Mouse (Mus musculus): Measurements from ENCODE around the gene Ctsl. TPM values are rescaled to one million over a fixed set of nuclear protein-coding genes. Genes with fewer than 3 reads are reported as not detected.

The Ctsl gene
- polyA plus RNA-seq, 1 experiment = 0.29 TPM

DNA sequence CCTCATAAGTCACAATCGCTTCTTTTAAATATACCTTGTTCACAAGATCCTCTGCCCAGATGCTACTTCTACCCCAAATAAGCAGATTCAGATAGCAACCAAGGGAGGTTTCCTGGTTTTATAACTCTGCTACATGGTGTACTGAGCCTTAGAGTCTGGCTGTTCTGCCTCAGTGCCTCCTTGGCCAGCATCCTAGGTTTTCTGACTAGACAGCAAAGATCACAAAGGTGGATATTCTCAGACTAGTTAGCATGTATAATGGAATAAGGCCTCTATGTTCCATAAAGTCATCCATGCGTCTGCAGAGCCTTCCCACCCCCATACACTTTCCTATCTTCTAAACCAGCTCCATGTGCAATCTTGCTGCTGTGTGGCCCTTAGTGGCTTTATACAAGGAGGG, 9.6 kb upstream of the Ctsl start:
- Histone ChIP-seq H3K36me3 (ENCODE audit: control insufficient read depth) (no peaks in the 10 kb centered on the region), H3K9me3 (ENCODE audit: control insufficient read depth, low read length) (no peaks in the 10 kb centered on the region), H3K4me1 (ENCODE audit: control insufficient read depth) (no peaks in the 10 kb centered on the region), H3K27me3 (ENCODE audit: control insufficient read depth) (no peaks in the 10 kb centered on the region), H3K4me3 (replicated peaks) (no peak overlapping the region)
- no peak for TF ChIP-seq TAL1 (IDR thresholded peaks at IDR 0.05; ENCODE audit: low read length)
- no peak for TF ChIP-seq GATA1 (IDR thresholded peaks at IDR 0.05; ENCODE audit: low read length)

DNA sequence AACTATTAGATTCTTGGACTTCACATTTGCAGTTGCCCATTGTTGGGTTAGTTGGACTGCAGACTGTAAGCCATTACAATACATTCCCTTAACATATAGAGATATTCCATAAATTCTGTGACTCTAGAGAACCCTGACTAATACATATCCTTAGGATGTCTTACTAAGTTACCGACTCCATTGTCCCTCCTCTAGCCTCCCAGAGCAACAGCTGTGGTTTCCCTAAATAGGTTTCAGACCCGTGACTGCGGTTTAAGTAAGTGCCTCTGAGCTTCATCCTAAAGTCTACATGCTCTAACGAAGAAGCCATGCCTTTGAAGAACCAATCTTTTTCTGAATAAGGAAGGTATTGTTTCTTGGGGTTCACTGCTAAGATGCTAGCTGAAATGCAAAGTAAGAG, 7.9 kb upstream of the Ctsl start:
- Histone ChIP-seq H3K4me3 (replicated peaks) (no peak overlapping the region), H3K27me3 (ENCODE audit: control insufficient read depth) (no peaks in the 10 kb centered on the region), H3K36me3 (ENCODE audit: control insufficient read depth) (no peaks in the 10 kb centered on the region), H3K9me3 (ENCODE audit: control insufficient read depth, low read length) (no peaks in the 10 kb centered on the region), H3K4me1 (ENCODE audit: control insufficient read depth) (peaks cover 4% of the 10 kb centered on the region; the same call in 1 of the 2 replicates)
- no peak for TF ChIP-seq GATA1 (IDR thresholded peaks at IDR 0.05; ENCODE audit: low read length)
- TF ChIP-seq TAL1 (IDR thresholded peaks at IDR 0.05; ENCODE audit: low read length) = no peak

DNA sequence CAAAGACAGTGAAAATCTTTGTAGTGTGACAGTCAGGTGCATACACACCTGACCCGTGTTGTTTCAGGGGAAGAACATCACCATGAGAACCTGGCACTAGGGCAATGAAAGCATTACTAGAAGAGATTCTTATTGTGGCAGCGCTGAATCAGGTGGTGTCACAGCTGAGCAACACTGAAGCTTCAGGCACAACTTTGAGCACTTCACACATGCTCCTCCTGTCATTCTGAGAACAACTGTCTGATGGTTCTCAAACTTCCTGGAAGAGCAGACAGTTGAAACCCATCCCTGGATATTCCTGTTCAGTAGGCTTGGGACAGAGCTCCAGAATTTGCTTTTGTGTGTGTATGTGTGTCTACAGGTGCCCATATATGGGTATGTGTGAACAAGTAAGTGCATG, 5.8 kb upstream of the Ctsl start:
- H3K27me3 ChIP-seq (ENCODE audit: control insufficient read depth) = no peaks in the 10 kb centered on the region
- no peaks in the 10 kb centered on the region for H3K9me3 ChIP-seq (ENCODE audit: control insufficient read depth, low read length)
- peaks cover 4% of the 10 kb centered on the region; the same call in 1 of the 2 replicates for H3K4me1 ChIP-seq (ENCODE audit: control insufficient read depth)
- no peak overlapping the region for H3K4me3 ChIP-seq (replicated peaks)
- TF ChIP-seq TAL1 (IDR thresholded peaks at IDR 0.05; ENCODE audit: low read length) (no peak), GATA1 (IDR thresholded peaks at IDR 0.05; ENCODE audit: low read length) (no peak)
- no peaks in the 10 kb centered on the region for H3K36me3 ChIP-seq (ENCODE audit: control insufficient read depth)

DNA sequence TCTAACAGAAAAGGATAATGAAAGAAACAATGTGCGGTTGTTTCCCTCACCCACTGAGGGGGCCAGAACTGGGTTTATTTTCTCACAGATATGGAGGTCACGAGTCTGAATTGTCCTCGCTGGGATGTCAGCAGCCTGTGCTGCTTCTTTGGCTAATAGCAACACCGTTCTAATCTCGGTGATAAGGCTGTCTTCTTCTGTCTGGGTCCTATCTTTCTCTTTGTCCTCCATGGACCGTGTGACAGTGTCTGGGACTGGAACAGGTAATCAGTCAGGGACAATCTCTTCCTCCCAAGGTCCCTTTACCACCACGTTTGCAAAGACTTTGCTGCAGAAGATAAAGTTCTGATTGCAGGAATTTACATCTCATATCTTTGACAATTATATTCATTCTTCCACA, 4.5 kb upstream of the Ctsl start:
- H3K4me3 ChIP-seq (replicated peaks) = no peak overlapping the region
- H3K36me3 ChIP-seq (ENCODE audit: control insufficient read depth) = no peaks in the 10 kb centered on the region
- H3K4me1 ChIP-seq (ENCODE audit: control insufficient read depth) = peaks cover 6% of the 10 kb centered on the region
- H3K9me3 ChIP-seq (ENCODE audit: control insufficient read depth, low read length) = no peaks in the 10 kb centered on the region
- no peak for TF ChIP-seq TAL1 (IDR thresholded peaks at IDR 0.05; ENCODE audit: low read length)
- no peak for TF ChIP-seq GATA1 (IDR thresholded peaks at IDR 0.05; ENCODE audit: low read length)
- no peaks in the 10 kb centered on the region for H3K27me3 ChIP-seq (ENCODE audit: control insufficient read depth)

DNA sequence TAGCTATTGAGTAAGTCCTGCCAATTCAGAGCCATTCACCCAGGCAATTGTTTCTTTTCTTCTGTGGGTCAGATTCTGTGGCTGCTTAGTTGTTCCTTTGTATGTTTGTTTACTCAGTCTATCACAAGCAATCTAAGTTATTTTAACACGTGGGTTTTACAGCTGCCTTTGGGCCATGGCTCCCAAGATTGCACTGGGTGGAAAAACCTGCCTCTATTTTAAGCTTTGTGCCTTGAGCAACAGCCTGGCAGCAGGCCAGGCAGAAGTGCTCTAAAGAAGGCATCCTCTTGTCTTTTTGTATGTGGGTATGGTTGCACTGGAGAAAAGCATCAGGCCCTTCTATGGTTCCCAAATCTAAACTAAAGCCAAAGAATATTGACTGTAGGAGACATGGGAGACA, 3.0 kb upstream of the Ctsl start:
- Histone ChIP-seq H3K4me1 (ENCODE audit: control insufficient read depth) (peaks cover 12% of the 10 kb centered on the region), H3K4me3 (replicated peaks) (no peak overlapping the region), H3K9me3 (ENCODE audit: control insufficient read depth, low read length) (no peaks in the 10 kb centered on the region), H3K27me3 (ENCODE audit: control insufficient read depth) (no peaks in the 10 kb centered on the region), H3K36me3 (ENCODE audit: control insufficient read depth) (no peaks in the 10 kb centered on the region)
- TF ChIP-seq GATA1 (IDR thresholded peaks at IDR 0.05; ENCODE audit: low read length) (no peak), TAL1 (IDR thresholded peaks at IDR 0.05; ENCODE audit: low read length) (no peak)

DNA sequence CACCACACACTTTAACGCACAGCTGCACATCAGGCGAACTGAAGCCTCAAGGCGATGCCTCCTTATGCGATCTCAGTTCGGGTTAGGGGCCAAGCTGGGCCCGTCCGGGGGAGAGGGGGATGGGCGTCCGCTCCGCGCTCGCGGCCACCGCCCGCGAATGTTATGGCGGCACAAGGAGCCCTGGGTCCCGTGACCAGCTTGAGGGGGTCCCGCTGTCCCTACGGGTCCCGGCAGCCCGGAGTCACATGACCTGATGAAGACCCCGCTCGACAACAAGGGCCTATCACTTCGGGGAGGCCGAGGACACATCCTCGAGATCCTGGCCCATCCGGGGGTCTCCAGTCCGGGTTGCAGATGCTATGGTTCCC, 901 bp downstream of the Ctsl start:
- H3K4me3 ChIP-seq (replicated peaks) = peak overlapping the region; percentile 69
- H3K27me3 ChIP-seq (ENCODE audit: control insufficient read depth) = no peaks in the 10 kb centered on the region
- peaks cover 19% of the 10 kb centered on the region for H3K4me1 ChIP-seq (ENCODE audit: control insufficient read depth)
- no peak for TF ChIP-seq TAL1 (IDR thresholded peaks at IDR 0.05; ENCODE audit: low read length)
- no peak for TF ChIP-seq GATA1 (IDR thresholded peaks at IDR 0.05; ENCODE audit: low read length)
- no peaks in the 10 kb centered on the region for H3K9me3 ChIP-seq (ENCODE audit: control insufficient read depth, low read length)
- peaks cover 5% of the 10 kb centered on the region for H3K36me3 ChIP-seq (ENCODE audit: control insufficient read depth)

DNA sequence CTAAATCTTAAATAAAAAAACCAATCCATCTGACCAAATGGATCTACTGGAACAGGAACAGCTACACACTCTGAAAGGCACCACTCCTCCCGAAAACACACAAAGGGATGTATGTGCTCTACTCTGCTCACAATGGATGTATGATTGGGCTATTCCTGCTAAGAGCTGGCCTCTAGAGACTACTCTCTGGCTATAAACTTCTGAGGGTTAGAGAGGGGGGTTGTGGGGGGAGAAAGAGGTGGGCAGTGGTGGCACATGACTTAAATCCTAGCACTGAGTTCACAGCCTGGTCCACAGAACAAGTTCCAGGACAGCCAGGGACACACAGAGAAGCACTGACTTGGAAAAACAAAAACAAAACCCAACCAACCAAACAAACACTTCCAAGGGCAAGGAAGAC, 2.1 kb downstream of the Ctsl start:
- peaks cover 19% of the 10 kb centered on the region for H3K4me1 ChIP-seq (ENCODE audit: control insufficient read depth)
- H3K4me3 ChIP-seq (replicated peaks) = no peak overlapping the region
- H3K36me3 ChIP-seq (ENCODE audit: control insufficient read depth) = peaks cover 7% of the 10 kb centered on the region
- TF ChIP-seq TAL1 (IDR thresholded peaks at IDR 0.05; ENCODE audit: low read length) = no peak
- no peak for TF ChIP-seq GATA1 (IDR thresholded peaks at IDR 0.05; ENCODE audit: low read length)
- no peaks in the 10 kb centered on the region for H3K27me3 ChIP-seq (ENCODE audit: control insufficient read depth)
- H3K9me3 ChIP-seq (ENCODE audit: control insufficient read depth, low read length) = no peaks in the 10 kb centered on the region

DNA sequence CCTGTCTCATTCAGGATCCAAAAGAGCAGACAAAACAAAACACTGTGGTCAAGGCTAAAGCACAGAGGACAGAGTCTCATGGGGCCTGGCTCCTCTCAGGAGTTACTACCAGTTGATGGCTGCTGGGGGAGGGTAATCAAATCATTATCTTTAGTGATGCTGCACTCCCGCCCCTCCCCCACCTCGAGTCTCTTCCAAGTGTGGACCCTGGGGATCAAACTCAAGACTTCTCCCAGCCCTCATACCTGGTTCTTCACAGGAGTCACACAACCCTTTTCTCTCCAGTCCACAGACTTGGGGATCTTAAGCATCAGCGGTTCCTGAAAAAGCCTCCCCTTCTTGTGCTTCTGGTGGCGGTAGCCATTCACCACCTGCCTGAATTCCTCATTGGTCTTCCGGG, 3.1 kb downstream of the Ctsl start:
- TF ChIP-seq GATA1 (IDR thresholded peaks at IDR 0.05; ENCODE audit: low read length) = no peak
- TF ChIP-seq TAL1 (IDR thresholded peaks at IDR 0.05; ENCODE audit: low read length) = no peak
- Histone ChIP-seq H3K36me3 (ENCODE audit: control insufficient read depth) (peaks cover 7% of the 10 kb centered on the region), H3K9me3 (ENCODE audit: control insufficient read depth, low read length) (no peaks in the 10 kb centered on the region), H3K27me3 (ENCODE audit: control insufficient read depth) (no peaks in the 10 kb centered on the region), H3K4me1 (ENCODE audit: control insufficient read depth) (peaks cover 19% of the 10 kb centered on the region), H3K4me3 (replicated peaks) (no peak overlapping the region)

DNA sequence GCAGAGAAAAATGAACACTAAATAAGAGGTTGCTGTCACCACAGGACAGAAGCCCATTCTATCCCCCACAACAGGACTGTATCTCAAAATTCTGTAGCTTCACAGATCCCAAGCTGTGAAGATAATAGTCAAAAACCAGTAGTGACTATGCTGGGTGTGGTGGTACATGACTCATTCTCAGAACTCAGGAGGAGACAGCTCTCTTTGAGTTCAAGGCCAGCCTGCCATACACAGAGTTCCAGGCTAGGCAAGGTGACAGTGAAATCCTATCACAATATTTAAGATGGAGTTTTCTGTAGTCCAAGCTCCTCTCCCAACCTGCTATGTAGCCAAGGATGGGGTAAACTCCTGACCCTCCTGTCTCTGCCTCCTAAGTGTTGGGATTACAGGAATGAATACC, 5.4 kb downstream of the Ctsl start:
- Histone ChIP-seq H3K36me3 (ENCODE audit: control insufficient read depth) (peaks cover 7% of the 10 kb centered on the region), H3K4me3 (replicated peaks) (no peak overlapping the region), H3K9me3 (ENCODE audit: control insufficient read depth, low read length) (no peaks in the 10 kb centered on the region), H3K27me3 (ENCODE audit: control insufficient read depth) (no peaks in the 10 kb centered on the region), H3K4me1 (ENCODE audit: control insufficient read depth) (peaks cover 17% of the 10 kb centered on the region)
- no peak for TF ChIP-seq TAL1 (IDR thresholded peaks at IDR 0.05; ENCODE audit: low read length)

DNA sequence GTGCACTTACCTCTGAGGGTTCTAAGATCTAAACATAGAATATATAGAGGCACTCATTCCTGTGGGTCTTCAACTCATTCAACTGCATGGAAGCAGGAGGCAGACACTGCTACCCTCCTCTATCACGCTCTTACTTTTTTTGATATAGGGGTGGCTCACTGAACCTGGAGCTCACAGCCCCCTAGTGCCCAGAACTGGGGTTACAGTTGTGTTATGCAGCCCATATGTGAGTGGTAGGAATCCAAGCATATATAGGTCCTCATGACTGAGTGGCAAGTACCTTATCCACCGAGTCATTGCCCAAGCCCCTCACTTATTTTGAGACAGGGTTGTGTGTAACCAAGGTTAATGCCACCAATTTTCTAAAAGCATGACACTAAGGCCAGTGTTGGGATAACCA, 6.4 kb downstream of the Ctsl start:
- H3K4me1 ChIP-seq (ENCODE audit: control insufficient read depth) = peaks cover 11% of the 10 kb centered on the region
- no peaks in the 10 kb centered on the region for H3K27me3 ChIP-seq (ENCODE audit: control insufficient read depth)
- H3K4me3 ChIP-seq (replicated peaks) = no peak overlapping the region
- TF ChIP-seq GATA1 (IDR thresholded peaks at IDR 0.05; ENCODE audit: low read length) (no peak), TAL1 (IDR thresholded peaks at IDR 0.05; ENCODE audit: low read length) (no peak)
- H3K36me3 ChIP-seq (ENCODE audit: control insufficient read depth) = peaks cover 7% of the 10 kb centered on the region
- no peaks in the 10 kb centered on the region for H3K9me3 ChIP-seq (ENCODE audit: control insufficient read depth, low read length)
